Mouse (Mus musculus) kidney, adult 2 months (tissue): ENCODE measurements at regions not wholly inside any gene's neighbourhood (a gene's known extent, or its start where the extent isn't known, plus 50 kb on each side); places are given as distances from the start of the nearest gene placed in this dataset.

ENCODE experiments used
- CTCF ChIP-seq: fragments of 200-500 bp; conservative IDR thresholded peaks from 2 replicates; pipeline ENCODE4 v1.5.1; 2011; ENCODE audit warnings: low read depth, mild to moderate bottlenecking, control low read depth, low read length, moderate library complexity, mixed read lengths; ENCODE audit not compliant: insufficient read depth, insufficient read length
- POLR2A ChIP-seq: fragments of 200-500 bp; IDR thresholded peaks from one replicate; pipeline ENCODE4 v1.6.1; 2011; ENCODE audit warnings: low read depth, low read length, control low read depth

DNA sequence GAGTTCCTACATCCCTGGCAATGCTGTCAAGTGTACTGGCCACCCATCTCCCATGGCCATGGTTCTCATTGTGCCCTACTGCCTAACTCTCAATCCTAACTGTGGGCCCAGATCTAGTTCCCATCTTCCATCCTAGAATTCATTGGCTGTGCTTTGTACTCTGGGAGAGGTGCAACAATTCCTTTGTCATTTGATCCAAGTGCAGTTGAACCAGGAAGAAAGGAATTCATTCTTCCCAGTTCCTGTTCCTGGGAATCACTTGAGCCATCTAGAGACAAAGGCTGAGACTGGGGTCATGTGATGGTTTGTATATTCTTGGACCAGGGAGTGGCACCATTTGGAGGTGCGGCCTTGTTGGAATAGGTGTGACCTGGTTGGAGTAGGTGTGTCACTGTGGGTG lies 152.0 kb upstream of the Wscd1 start:
- TF ChIP-seq CTCF (no peak), POLR2A (no peak)
